Mouse (Mus musculus) limb, embryonic 13.5 days (tissue): Measurements from ENCODE around the gene Them7. TPM values are rescaled to one million over a fixed set of nuclear protein-coding genes. Genes with fewer than 3 reads are reported as not detected.

Experiments used
- ATAC-seq: fragments of 200-750 bp; cut with Nextera tagmentation; 2 replicates; pipeline ENCODE4 v1.8.0; 2017; ENCODE audit warnings: low read depth, moderate number of reproducible peaks, moderate TSS enrichment; ENCODE audit not compliant: low FRiP score
- H3K27ac ChIP-seq: fragments of 300-500 bp; sonication (generic); 2 replicates; pipeline ENCODE4 v1.5.1; 2015; ENCODE audit warnings: inconsistent platforms, mild to moderate bottlenecking, moderate library complexity
- H3K27me3 ChIP-seq: fragments of 300-500 bp; sonication (generic); 2 replicates; pipeline ENCODE4 v1.6.1; 2015; ENCODE audit warnings: mild to moderate bottlenecking, inconsistent platforms
- H3K36me3 ChIP-seq: fragments of 300-500 bp; sonication (generic); 2 replicates; pipeline ENCODE4 v1.6.1; 2015; ENCODE audit warnings: inconsistent platforms, mild to moderate bottlenecking, moderate library complexity
- H3K4me1 ChIP-seq: fragments of 300-500 bp; sonication (generic); 2 replicates; pipeline ENCODE4 v1.6.1; 2015; ENCODE audit warnings: inconsistent platforms
- H3K4me2 ChIP-seq: fragments of 300-500 bp; sonication (generic); replicated peaks from 2 replicates; pipeline ENCODE4 v1.6.1; 2015; ENCODE audit warnings: inconsistent platforms, mild to moderate bottlenecking, moderate library complexity
- H3K4me3 ChIP-seq: fragments of 300-500 bp; sonication (generic); 2 replicates; pipeline ENCODE4 v1.5.1; 2015; ENCODE audit warnings: moderate library complexity, mild to moderate bottlenecking, inconsistent platforms
- H3K9ac ChIP-seq: fragments of 300-500 bp; sonication (generic); 2 replicates; pipeline ENCODE4 v1.6.1; 2015; ENCODE audit warnings: mild to moderate bottlenecking, inconsistent platforms
- H3K9me3 ChIP-seq: fragments of 300-500 bp; sonication (generic); 2 replicates; pipeline ENCODE4 v1.6.1; 2016; ENCODE audit warnings: inconsistent platforms
- WGBS: fragments of 180-500 bp; shearing (Covaris S2); methylation state at CpG from one replicate; pipeline ENCODE4 v1.1.7; 2015; 5-methylcytosine and 5-hydroxymethylcytosine counted together
- polyA plus RNA-seq: library from polyadenylated mRNA; unstranded; fragments of >200 nt; fragmentation: Nextera tagmentation; extraction: Ambion mirVana; gene quantifications from 2 replicates; pipeline ENCODE4 v1.2.1, GENCODE M21; 2015

The Them7 gene
- polyA plus RNA-seq, 1 experiment from 2014 or later, result 0.45 TPM

GRCm38 (mm10) chr2:105414309-105414708 lies 190.2 kb downstream of the Them7 start:
- Histone ChIP-seq H3K36me3 (no peaks in the 10 kb centered on the region), H3K9ac (no peak overlapping the region), H3K27ac (no peak overlapping the region), H3K9me3 (no peaks in the 10 kb centered on the region), H3K4me2 (no peak overlapping the region), H3K4me1 (peaks cover 17% of the 10 kb centered on the region), H3K27me3 (peaks cover 2% of the 10 kb centered on the region; the same call in 1 of the 2 replicates), H3K4me3 (no peak overlapping the region)
- WGBS, result 89% methylated on average over 2 of the region's 2 CpGs
- no peak for ATAC-seq

GRCm38 (mm10) chr2:105416046-105416659 lies 192.0 kb downstream of the Them7 start:
- Histone ChIP-seq H3K4me2 (no peak overlapping the region), H3K27me3 (peaks cover 2% of the 10 kb centered on the region; the same call in 1 of the 2 replicates), H3K9me3 (no peaks in the 10 kb centered on the region), H3K27ac (no peak overlapping the region), H3K9ac (no peak overlapping the region), H3K4me3 (no peak overlapping the region), H3K4me1 (peaks cover 17% of the 10 kb centered on the region), H3K36me3 (no peaks in the 10 kb centered on the region)
- WGBS, result 62% methylated on average over 7 of the region's 7 CpGs
- ATAC-seq, result no peak

GRCm38 (mm10) chr2:105416660-105417348 lies 192.7 kb downstream of the Them7 start:
- ATAC-seq, result no peak
- Histone ChIP-seq H3K4me1 (peaks cover 17% of the 10 kb centered on the region), H3K27ac (no peak overlapping the region), H3K9ac (no peak overlapping the region), H3K27me3 (peaks cover 2% of the 10 kb centered on the region; the same call in 1 of the 2 replicates), H3K4me2 (no peak overlapping the region), H3K36me3 (no peaks in the 10 kb centered on the region), H3K4me3 (no peak overlapping the region), H3K9me3 (no peaks in the 10 kb centered on the region)
- 63% methylated on average over 8 of the region's 8 CpGs for WGBS

GRCm38 (mm10) chr2:105417663-105418062 lies 193.5 kb downstream of the Them7 start:
- no peaks in the 10 kb centered on the region for H3K36me3 ChIP-seq
- no peak for ATAC-seq
- H3K9ac ChIP-seq, result no peak overlapping the region
- H3K27me3 ChIP-seq, result peaks cover 2% of the 10 kb centered on the region; the same call in 1 of the 2 replicates
- no peak overlapping the region for H3K4me3 ChIP-seq
- H3K9me3 ChIP-seq, result no peaks in the 10 kb centered on the region
- peaks cover 17% of the 10 kb centered on the region for H3K4me1 ChIP-seq
- WGBS, result 48% methylated on average over 5 of the region's 5 CpGs
- H3K4me2 ChIP-seq, result no peak overlapping the region
- no peak overlapping the region for H3K27ac ChIP-seq

GRCm38 (mm10) chr2:105418629-105419227 lies 194.6 kb downstream of the Them7 start:
- WGBS, result 85% methylated on average over 12 of the region's 12 CpGs
- Histone ChIP-seq H3K27ac (no peak overlapping the region), H3K4me1 (peaks cover 17% of the 10 kb centered on the region), H3K4me2 (no peak overlapping the region), H3K9ac (no peak overlapping the region), H3K9me3 (no peaks in the 10 kb centered on the region), H3K4me3 (no peak overlapping the region), H3K27me3 (peaks cover 2% of the 10 kb centered on the region; the same call in 1 of the 2 replicates), H3K36me3 (no peaks in the 10 kb centered on the region)
- ATAC-seq, result no peak

GRCm38 (mm10) chr2:105427447-105427846 lies 203.3 kb downstream of the Them7 start:
- no peaks in the 10 kb centered on the region for H3K9me3 ChIP-seq
- H3K36me3 ChIP-seq, result no peaks in the 10 kb centered on the region
- 68% methylated on average over 8 of the region's 8 CpGs for WGBS
- H3K9ac ChIP-seq, result no peak overlapping the region
- no peak overlapping the region for H3K27ac ChIP-seq
- no peak for ATAC-seq
- H3K27me3 ChIP-seq, result peaks cover 12% of the 10 kb centered on the region; the same call in 1 of the 2 replicates
- no peak overlapping the region for H3K4me3 ChIP-seq
- 0 out of 2 replicates have a peak, but pooled peaks cover 5% of the 10 kb centered on the region for H3K4me1 ChIP-seq
- H3K4me2 ChIP-seq, result no peak overlapping the region

GRCm38 (mm10) chr2:105428029-105428428 lies 203.9 kb downstream of the Them7 start:
- H3K9ac ChIP-seq, result no peak overlapping the region
- H3K27ac ChIP-seq, result no peak overlapping the region
- no peak overlapping the region for H3K4me2 ChIP-seq
- 0 out of 2 replicates have a peak, but pooled peaks cover 5% of the 10 kb centered on the region for H3K4me1 ChIP-seq
- H3K4me3 ChIP-seq, result no peak overlapping the region
- 4% methylated on average over 12 of the region's 12 CpGs for WGBS
- no peaks in the 10 kb centered on the region for H3K36me3 ChIP-seq
- no peaks in the 10 kb centered on the region for H3K9me3 ChIP-seq
- ATAC-seq, result no peak
- H3K27me3 ChIP-seq, result peaks cover 12% of the 10 kb centered on the region; the same call in 1 of the 2 replicates

- Histone ChIP-seq H3K27me3 (peaks cover 12% of the 10 kb centered on the region; the same call in 1 of the 2 replicates), H3K4me3 (no peak overlapping the region), H3K9me3 (no peaks in the 10 kb centered on the region), H3K4me2 (no peak overlapping the region), H3K27ac (no peak overlapping the region), H3K36me3 (no peaks in the 10 kb centered on the region), H3K9ac (no peak overlapping the region), H3K4me1 (peaks cover 5% of the 10 kb centered on the region; the same call in 1 of the 2 replicates)
- ATAC-seq, result no peak
- WGBS, result 22% methylated on average over 6 of the region's 6 CpGs
These were observed 204.3 kb downstream of the Them7 start for GRCm38 (mm10) chr2:105428467-105428866.

Other genes starting within 250 kb of the Them7 start
- gene Eif3m, start 207.2 kb upstream of the Them7 start, polyA plus RNA-seq, result 279 and 288 TPM in 2 replicates
- not detected in 2 replicates for gene Gm11060, start 132.3 kb upstream of the Them7 start, polyA plus RNA-seq
- gene Wt1, start 97.8 kb upstream of the Them7 start, polyA plus RNA-seq, result 0.64 TPM in 2 replicates
- gene Rcn1, start 175.0 kb downstream of the Them7 start, polyA plus RNA-seq, result 242 and 250 TPM in 2 replicates